Mouse (Mus musculus) monocyte, adult 5-6 weeks (primary cell): Measurements from ENCODE around the gene Gnb4. TPM values are rescaled to one million over a fixed set of nuclear protein-coding genes. Genes with fewer than 3 reads are reported as not detected.

ENCODE experiments used
- ATAC-seq: fragments of 153-309, 156-312 bp; replicated peaks from 2 replicates; pipeline ENCODE4 v1.8.0; 2017; ENCODE audit warnings: mild to moderate bottlenecking; ENCODE audit not compliant: low TSS enrichment, insufficient number of reproducible peaks, severe bottlenecking, poor library complexity, low FRiP score
- total RNA-seq: library from RNA; stranded (forward); fragments of 200-1000, 200-491, 200-594 nt; gene quantifications from 3 replicates; pipeline ENCODE4 v1.2.3, GENCODE M21; 2017

Gene Gnb4
- total RNA-seq: 1.4 to 6.0 TPM (median 5.7 TPM) in 3 replicates

GRCm38 (mm10) chr3:32616331-32617052 lies at the start of gene Gnb4:
Gene Gnb4, minus strand, starts transcription at chr3:32616585.
- no peak for ATAC-seq

- no peak for ATAC-seq
These were observed 45.2 kb upstream of the Gnb4 start for GRCm38 (mm10) chr3:32661556-32661930.

GRCm38 (mm10) chr3:32660831-32661555 lies 44.6 kb upstream of the Gnb4 start:
- no peak for ATAC-seq

GRCm38 (mm10) chr3:32660276-32660675 lies 43.9 kb upstream of the Gnb4 start:
- ATAC-seq: no peak

GRCm38 (mm10) chr3:32659506-32659905 lies 43.1 kb upstream of the Gnb4 start:
- no peak for ATAC-seq

GRCm38 (mm10) chr3:32658821-32659220 lies 42.4 kb upstream of the Gnb4 start:
- no peak for ATAC-seq

GRCm38 (mm10) chr3:32658401-32658800 lies 42.0 kb upstream of the Gnb4 start:
- ATAC-seq: no peak

GRCm38 (mm10) chr3:32656398-32656994 lies 40.1 kb upstream of the Gnb4 start:
- ATAC-seq: no peak

- no peak for ATAC-seq
These were observed 39.6 kb upstream of the Gnb4 start for GRCm38 (mm10) chr3:32655994-32656393.

- no peak for ATAC-seq
These were observed 36.4 kb upstream of the Gnb4 start for GRCm38 (mm10) chr3:32652739-32653138.

GRCm38 (mm10) chr3:32649284-32649683 lies 32.9 kb upstream of the Gnb4 start:
- no peak for ATAC-seq

- no peak for ATAC-seq
These were observed 30.5 kb upstream of the Gnb4 start for GRCm38 (mm10) chr3:32646918-32647317.

- no peak for ATAC-seq
These were observed 28.4 kb upstream of the Gnb4 start for GRCm38 (mm10) chr3:32644751-32645150.

- no peak for ATAC-seq
These were observed 25.7 kb upstream of the Gnb4 start for GRCm38 (mm10) chr3:32642116-32642515.

- ATAC-seq: no peak
These were observed 21.9 kb upstream of the Gnb4 start for GRCm38 (mm10) chr3:32638240-32638639.

GRCm38 (mm10) chr3:32632760-32633264 lies 16.4 kb upstream of the Gnb4 start:
- ATAC-seq: no peak

GRCm38 (mm10) chr3:32630210-32630609 lies 13.8 kb upstream of the Gnb4 start:
- no peak for ATAC-seq

- no peak for ATAC-seq
These were observed 11.8 kb upstream of the Gnb4 start for GRCm38 (mm10) chr3:32628141-32628540.

- no peak for ATAC-seq
These were observed 5.7 kb upstream of the Gnb4 start for GRCm38 (mm10) chr3:32622106-32622505.

- no peak for ATAC-seq
These were observed 5.3 kb upstream of the Gnb4 start for GRCm38 (mm10) chr3:32621658-32622057.
